Comparison of ENCODE assay signal across 9 mouse cellular contexts in the genomic region with DNA sequence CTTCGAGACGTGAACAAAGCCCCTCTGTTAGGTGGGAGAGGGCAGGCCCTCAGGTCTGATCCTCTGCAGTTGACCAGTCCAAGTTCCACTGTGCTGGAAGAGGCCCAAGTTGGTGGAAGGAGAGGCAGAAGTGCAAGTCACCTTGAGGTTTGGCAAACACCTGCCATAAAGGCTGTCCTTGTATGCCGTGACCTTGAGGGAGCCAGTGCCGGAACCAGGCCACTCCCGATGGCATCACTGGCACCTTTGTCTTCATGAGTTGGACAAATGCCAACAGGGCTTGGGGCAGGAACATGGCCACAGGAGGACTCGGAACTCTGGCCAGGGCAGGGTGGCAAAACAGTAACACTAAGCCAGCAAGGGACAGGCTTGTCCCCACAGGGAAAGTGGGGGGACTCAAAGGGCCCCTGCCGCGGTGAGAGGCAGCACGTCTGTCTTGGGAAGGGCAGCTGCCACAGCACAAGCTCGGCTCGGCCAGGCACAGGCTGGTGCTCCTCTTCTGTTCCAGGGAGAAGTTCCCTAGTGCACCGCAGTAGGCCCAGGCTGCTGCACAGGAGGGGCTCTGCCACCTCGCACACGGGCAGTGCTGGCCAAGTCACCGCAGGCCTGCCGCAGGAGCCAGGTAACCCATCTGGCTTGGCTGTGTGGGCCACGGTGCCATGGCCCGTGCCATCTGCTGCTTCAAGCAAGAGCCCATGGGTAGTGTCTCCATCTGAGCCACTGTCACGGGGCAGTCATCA. TPM values are rescaled to one million over a fixed set of nuclear protein-coding genes. Genes with fewer than 3 reads are reported as not detected.
DNase-seq lines count a peak whose midpoint lies in the region; ATAC-seq lines count a peak whose summit lies in the region.
"Had no signal": no experiment of that assay in that cellular context is flagged by ENCODE, and none has a peak within 500 bp of the region (broad histone marks: within the 10 kb centered on the region; RNA-seq: fewer than 3 reads in every experiment).

No protein-coding gene starts in this region.

- H3K4me3 ChIP-seq in heart, embryonic 14.5 days (ENCODE audit: control insufficient read depth in 1 of 2, insufficient read depth in 1 of 2, low read depth in 1 of 2, low read length in 2 of 2), result no peak overlapping the region
- no peak overlapping the region for H3K4me3 ChIP-seq in intestine, embryonic 15.5 days (replicated peaks)
- H3K4me3 ChIP-seq: neural tube, embryonic 12.5 days had no signal

- peaks cover 53% of the 10 kb centered on the region for H3K36me3 ChIP-seq in heart, embryonic 14.5 days (ENCODE audit: control insufficient read depth, insufficient read depth, low read length)
- peaks cover 3% of the 10 kb centered on the region for H3K36me3 ChIP-seq in intestine, embryonic 15.5 days

- no peak for ATAC-seq in heart, embryonic 14.5 days (ENCODE audit: insufficient number of reproducible peaks, insufficient read depth, low FRiP score, low read depth)
- ATAC-seq in intestine, embryonic 15.5 days, result no peak

- peak overlapping the region; percentile 21; the same call in 1 of the 2 replicates for H3K9ac ChIP-seq in heart, embryonic 14.5 days (ENCODE audit: low read length)
- no peak overlapping the region for H3K9ac ChIP-seq in intestine, embryonic 15.5 days

- intact Hi-C loops in heart, postnatal 25 days (cut with DNase I), result loop anchor here (5.0 kb wide), 1 partner anchor 38 kb away; a partner anchor contains a TSS

- no peaks in the 10 kb centered on the region for H3K27me3 ChIP-seq in heart, embryonic 14.5 days (ENCODE audit: control insufficient read depth, insufficient read depth, low read length)
- H3K27me3 ChIP-seq in intestine, embryonic 15.5 days (replicated peaks), result no peaks in the 10 kb centered on the region
- H3K27me3 ChIP-seq: neural tube, embryonic 12.5 days had no signal

- H3K4me1 ChIP-seq in heart, embryonic 14.5 days (ENCODE audit: control insufficient read depth in 2 of 2, insufficient read depth in 2 of 2, low read length in 2 of 2), result peaks cover 24 to 31% of the 10 kb centered on the region in 2 experiments
- no peaks in the 10 kb centered on the region; the same call in none of the 2 replicates for H3K4me1 ChIP-seq in intestine, embryonic 15.5 days (replicated peaks)

- H3K27ac ChIP-seq in heart, embryonic 14.5 days (replicated peaks in 1 of 2; ENCODE audit: control insufficient read depth in 1 of 2, insufficient read depth in 1 of 2, low read depth in 2 of 2, low read length in 2 of 2), result peak overlapping the region in 1 of 2 experiments; percentile 28; a peak in 2 of 4 replicates
- no peak overlapping the region for H3K27ac ChIP-seq in intestine, embryonic 15.5 days

- 73% methylated on average over 19 of the region's 19 CpGs for WGBS in heart, embryonic 14.5 days
- WGBS in intestine, embryonic 15.5 days, result 81% methylated on average over 19 of the region's 19 CpGs

- no peaks in the 10 kb centered on the region for H3K9me3 ChIP-seq in heart, embryonic 14.5 days (ENCODE audit: control insufficient read depth, low read length)
- H3K9me3 ChIP-seq in intestine, embryonic 15.5 days, result no peaks in the 10 kb centered on the region
- H3K9me3 ChIP-seq: neural tube, embryonic 12.5 days had no signal

- H3K4me2 ChIP-seq in heart, embryonic 14.5 days (ENCODE audit: low read length), result no peak overlapping the region
- H3K4me2 ChIP-seq in intestine, embryonic 15.5 days (replicated peaks), result no peak overlapping the region
- H3K4me2 ChIP-seq: neural tube, embryonic 12.5 days had no signal

- peak; percentile 97 for DNase-seq in heart, adult 11 months
- no peak for DNase-seq in heart, postnatal 25 days (ENCODE audit: low spot score)
- DNase-seq in adrenal gland, postnatal 25 days, result peak; percentile 36
- DNase-seq in kidney, postnatal 10 days, result peak; percentile 73
- no peak for DNase-seq in ovary, postnatal 10 days (ENCODE audit: low spot score)
- no peak for DNase-seq in layer of hippocampus, adult 9-11 months

RNA-seq across cellular contexts. Expression of a gene that starts 38.1 kb away (rescaled TPM):
- total RNA-seq in heart, postnatal 25 days (2021), result 100 to 1,000 TPM; 192 to 217 TPM
- total RNA-seq in adrenal gland, postnatal 25 days (2021), result 103 and 131 TPM in 2 replicates
- polyA plus RNA-seq in heart, embryonic 14.5 days (2014; fragmentation: Nextera tagmentation; extraction: Ambion mirVana), result 14.5 and 16.3 TPM in 2 replicates
- 3.3 and 4.7 TPM in 2 replicates for polyA plus RNA-seq in intestine, embryonic 15.5 days (2015; fragmentation: Nextera tagmentation; extraction: Ambion mirVana)

Comparison
In these comparisons a context has a peak if more than half of its experiments do, and no peak if none do; other contexts are left out.
1. DNase-seq: peak in heart, adult 11 months (single experiment), adrenal gland, postnatal 25 days (single experiment) and kidney, postnatal 10 days (single experiment); none in heart, postnatal 25 days (single experiment), ovary, postnatal 10 days (single experiment) and layer of hippocampus, adult 9-11 months (single experiment).